Mouse (Mus musculus): Measurements from ENCODE around the gene Ptgfrn. TPM values are rescaled to one million over a fixed set of nuclear protein-coding genes. Genes with fewer than 3 reads are reported as not detected.

Gene Ptgfrn
- total RNA-seq, 4 experiments from 2014 or later, result 32.1 to 51.5 (median 39.7) TPM

GRCm38 (mm10) chr3:101078344-101078743 lies 31.7 kb downstream of the Ptgfrn start:
- DNase-seq, result no peak

GRCm38 (mm10) chr3:101077710-101078100 lies 32.4 kb downstream of the Ptgfrn start:
- no peak for DNase-seq

DNA sequence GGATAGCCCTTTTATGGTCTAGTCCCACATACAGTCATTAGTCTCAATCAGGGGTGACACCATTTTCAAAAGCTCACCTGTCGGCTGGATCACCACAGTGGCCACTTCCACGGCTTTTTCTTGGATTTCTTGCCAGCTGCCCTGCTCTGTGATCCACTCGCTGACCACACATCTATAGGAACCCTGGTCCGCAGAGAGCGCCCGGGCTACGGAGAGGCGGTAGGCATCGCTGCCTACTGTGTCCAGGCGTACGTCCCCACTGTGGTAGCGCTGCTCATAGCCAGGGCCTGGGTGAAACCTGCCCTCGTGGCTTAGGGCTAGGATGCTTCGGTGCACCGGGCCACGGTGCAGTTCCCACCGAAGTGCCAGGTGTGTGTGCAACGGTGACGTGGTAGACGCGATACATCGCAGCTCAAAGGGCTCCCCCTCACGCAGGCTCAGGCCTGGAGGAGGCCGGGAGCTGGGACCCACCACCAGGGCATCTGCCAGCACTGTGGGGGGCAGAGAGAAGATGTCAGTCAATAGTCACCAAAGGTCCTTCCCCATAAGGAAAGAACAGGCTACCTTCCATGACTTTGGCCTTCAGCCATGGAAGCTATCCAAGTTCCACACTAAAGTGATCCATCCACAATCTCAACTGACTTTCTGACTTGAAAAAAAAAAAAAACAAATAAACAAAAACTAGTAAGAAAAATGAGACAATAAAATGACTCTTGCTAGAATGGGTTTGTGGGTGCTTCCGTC lies 32.9 kb downstream of the Ptgfrn start:
- no peak for DNase-seq

DNA sequence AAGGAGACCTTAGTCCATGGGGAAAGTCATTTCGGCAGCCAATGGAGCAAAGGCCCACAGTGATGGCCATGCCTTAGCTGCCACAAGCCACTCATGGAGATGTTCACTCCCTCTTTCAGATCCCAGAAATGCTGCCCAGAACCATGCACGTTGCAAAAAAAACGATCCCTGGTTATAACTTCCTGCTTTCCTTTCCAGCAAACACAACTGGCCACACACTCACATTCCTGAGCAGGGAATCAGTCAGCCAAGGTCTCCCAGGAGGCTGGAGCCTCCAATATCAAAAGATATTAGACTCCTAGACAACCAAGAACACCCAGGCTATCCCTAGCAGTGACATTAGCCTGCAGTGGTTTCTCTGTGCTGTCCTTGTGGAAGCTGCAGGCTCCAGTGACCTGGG lies 34.2 kb downstream of the Ptgfrn start:
- DNase-seq, result no peak

DNA sequence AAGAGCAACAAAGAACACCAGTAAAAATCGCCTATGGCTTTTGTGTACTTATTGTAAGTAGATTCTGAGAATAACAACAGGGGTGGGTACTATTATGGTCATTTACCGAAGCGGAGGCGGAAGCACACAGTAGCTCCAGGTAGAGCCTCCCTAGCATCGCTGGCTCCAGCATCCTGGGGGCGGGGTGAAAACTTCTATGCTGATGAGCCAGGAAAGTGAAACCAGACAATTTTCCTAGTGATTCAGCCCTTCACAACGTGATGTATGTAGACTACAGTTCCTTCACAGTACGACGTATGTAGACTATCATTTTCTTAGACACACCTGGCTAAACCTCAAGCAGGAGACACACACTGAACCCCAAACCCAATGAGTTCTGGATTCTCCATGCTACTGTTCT lies 36.7 kb downstream of the Ptgfrn start:
- no peak for DNase-seq

- no peak for DNase-seq
Observed at GRCm38 (mm10) chr3:101072506-101073215, 37.4 kb downstream of the Ptgfrn start.

DNA sequence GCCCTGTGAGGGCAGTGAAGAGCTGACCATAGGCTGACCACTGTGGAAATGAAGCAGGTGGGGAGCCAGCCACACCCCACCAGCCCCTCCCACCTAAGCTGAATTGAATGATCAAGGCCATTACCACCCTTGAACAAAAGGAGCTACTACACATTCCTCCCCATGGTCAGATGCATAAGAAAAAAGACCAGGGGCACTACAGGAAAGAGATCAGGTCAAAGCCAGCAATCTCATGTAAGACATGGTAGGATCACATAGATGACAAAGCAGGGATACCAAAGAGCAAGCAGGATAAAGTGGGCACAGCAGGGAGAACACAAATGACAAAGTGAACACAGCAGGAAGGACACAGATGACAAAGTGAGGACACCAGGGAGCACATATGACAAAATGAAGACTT lies 38.5 kb downstream of the Ptgfrn start:
- DNase-seq, result no peak

- DNase-seq, result no peak
Observed at GRCm38 (mm10) chr3:101070796-101071235, 39.3 kb downstream of the Ptgfrn start.

- peak; percentile 81 for DNase-seq
Observed at GRCm38 (mm10) chr3:101070230-101070795, 39.8 kb downstream of the Ptgfrn start.

DNA sequence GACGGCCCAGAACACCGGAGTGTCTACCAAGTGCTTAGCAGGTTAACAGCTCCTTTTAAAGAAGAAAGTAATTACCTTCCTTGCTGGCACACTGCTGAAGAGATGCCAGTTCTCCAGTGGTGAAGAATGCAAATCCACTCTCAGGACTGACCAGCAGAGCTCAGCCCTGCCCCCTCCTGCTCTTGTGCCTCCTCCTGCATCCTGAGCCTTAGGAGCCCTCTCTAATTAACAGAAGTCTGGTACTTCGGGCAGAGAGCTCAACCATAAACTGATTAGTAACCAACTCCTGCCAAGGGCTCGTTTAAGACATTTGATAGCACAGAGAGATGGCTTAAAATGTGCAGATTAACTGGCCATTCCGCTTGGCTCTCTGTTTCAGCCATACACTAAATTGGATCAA lies 41.4 kb downstream of the Ptgfrn start:
- DNase-seq, result no peak

- DNase-seq, result no peak
Observed at GRCm38 (mm10) chr3:101066175-101066574, 43.9 kb downstream of the Ptgfrn start.

GRCm38 (mm10) chr3:101061865-101062585 lies 48.1 kb downstream of the Ptgfrn start:
- no peak for DNase-seq

DNA sequence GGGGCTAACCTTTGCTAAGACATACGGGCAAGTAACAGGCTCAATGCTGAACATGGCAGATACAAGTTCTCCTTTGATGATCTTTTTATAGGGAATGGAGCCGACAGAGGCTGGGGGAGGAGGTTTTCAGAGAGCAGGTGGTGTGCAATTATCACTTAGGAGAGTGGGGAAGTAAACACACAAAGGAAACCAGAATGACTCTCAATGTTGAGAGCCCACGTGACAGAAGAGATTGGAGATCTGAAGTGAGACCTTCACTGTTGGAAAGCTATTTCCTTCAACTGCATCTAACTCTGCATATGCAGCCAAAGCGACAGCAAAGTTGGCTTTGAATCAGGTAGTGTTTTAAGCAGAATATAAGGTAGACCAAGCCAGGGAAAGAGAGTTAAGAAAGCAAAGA lies 50.9 kb downstream of the Ptgfrn start:
- DNase-seq, result no peak

DNA sequence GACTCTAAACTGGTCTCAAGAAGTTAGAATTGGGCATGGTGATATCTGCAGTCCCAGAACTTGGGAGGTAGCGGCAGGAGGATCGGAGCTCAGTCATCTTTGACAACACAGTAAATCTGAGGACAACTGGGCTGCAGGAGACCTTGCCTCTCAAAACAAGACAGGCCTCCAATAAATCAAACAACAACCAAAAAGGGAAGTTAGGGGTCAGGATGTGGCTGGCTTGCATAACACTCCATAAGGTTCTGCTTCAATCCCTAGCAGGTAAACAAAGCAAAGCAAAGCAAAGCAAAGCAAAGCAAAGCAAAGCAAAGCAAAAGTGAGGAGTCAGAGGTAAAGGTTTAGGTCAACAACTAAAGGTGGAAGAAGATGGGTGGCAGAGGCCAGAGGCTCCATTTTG lies 51.9 kb downstream of the Ptgfrn start:
- no peak for DNase-seq

DNA sequence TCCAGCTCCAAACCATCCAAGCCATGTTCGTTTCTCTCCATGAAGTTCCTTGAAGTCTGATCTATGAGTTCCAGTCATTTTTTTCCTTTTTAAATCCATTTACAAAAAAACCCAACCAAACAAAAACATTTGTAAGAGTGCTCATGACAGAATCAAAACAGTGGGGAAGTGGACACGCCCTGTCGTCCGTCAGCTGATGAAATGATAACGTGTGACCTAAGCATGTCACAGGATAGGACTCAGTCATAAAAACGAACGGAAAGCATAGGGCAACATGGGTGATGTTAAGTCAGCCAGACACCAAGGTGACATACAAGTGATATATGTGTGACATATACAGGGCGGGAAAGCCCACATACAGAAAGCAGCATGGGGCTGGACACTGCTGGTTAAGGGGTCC lies 54.9 kb downstream of the Ptgfrn start:
- no peak for DNase-seq

GRCm38 (mm10) chr3:101051601-101052000 lies 58.5 kb downstream of the Ptgfrn start:
- DNase-seq, result no peak

DNA sequence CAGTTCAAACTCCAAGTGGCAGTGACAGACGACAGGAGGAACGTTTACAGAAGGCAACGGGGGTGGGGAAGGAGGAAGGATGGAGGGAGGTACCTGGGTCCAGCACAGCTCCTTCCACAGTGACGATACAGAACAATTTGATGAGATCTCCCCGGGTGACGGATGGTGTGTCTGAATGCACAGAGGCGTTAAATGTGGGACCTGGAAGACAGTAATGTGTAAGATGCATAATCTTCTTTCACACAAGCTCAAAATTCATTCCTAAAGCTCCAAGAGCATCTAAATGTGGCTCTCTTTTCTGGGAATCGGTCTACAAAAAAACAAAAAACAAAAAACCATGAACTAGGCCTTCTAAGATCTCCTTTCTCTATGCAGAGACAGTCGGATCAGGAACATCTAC lies 60.1 kb downstream of the Ptgfrn start:
- no peak for DNase-seq

- no peak for DNase-seq
Observed at GRCm38 (mm10) chr3:101048781-101049180, 61.3 kb downstream of the Ptgfrn start.

DNA sequence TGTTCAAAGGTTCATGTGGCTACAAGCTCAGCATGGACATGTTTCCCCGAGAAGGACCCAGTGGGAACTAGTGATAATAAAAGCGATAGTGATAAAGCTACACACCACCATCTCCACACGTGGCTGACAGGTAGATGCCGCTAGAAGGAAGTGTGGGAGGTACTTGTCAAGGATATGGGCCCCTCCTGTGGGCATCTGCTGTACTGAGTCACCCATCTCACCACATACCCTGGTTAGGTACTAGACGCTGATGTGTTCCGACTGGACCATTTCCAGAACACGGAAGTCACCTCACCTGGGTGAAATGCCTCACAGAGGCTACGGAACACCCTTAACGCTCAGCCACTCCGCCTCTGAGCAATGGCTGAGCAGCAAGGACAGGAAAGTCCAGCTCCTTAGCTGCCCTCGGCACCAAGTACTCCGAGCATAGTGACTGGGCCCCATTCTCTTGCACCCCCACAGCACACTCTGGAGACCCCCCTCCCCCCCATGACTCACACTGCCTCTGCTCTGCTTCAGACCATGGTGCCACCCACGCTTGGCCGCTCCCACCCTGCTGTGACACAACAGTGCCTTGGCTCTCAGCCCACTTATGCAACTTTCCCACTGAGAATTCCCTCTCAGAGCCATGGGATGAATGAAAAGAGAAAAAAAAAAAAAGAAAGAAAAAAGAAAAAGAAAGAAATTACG lies 62.3 kb downstream of the Ptgfrn start:
- DNase-seq, result peak; percentile 72

DNA sequence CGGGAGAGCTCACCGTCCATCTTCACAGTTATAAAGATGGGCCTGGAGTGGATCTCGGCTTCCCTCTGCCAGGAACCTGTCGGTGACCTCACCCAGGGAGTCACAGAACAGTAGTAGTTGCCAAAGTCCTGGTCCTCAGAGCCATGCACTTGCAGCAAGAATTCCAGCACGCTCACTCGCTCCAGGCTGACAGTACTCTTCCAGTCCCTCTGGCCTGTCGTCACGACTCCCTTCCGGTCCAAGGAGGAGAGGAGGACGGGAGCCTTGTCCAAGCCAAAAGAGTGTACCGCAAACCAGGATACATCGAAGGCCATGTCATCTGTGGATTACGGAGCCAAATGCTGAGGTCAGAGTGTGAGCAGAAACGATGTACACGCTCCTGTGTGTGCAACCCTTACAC lies 64.6 kb downstream of the Ptgfrn start:
- DNase-seq, result no peak

DNA sequence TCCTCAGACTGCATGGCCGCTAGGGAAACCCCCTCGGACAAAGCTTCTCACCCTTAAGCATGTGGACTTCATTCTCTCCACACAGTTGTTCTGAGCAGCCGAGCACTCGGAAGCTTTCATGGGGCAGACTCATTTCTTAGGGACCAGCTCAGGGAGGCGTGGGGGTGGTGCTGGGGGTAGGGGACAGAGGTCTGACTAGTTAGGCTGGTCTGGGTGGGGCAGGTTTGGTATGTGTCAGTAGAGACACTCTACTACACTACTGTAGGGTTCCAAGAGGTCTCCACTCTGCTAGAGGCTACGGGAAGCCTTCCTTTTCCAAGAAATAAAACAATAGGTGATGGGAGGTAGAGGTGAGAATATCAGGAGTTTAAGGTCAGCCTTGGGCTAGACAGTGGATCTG lies 65.4 kb downstream of the Ptgfrn start:
- no peak for DNase-seq

DNA sequence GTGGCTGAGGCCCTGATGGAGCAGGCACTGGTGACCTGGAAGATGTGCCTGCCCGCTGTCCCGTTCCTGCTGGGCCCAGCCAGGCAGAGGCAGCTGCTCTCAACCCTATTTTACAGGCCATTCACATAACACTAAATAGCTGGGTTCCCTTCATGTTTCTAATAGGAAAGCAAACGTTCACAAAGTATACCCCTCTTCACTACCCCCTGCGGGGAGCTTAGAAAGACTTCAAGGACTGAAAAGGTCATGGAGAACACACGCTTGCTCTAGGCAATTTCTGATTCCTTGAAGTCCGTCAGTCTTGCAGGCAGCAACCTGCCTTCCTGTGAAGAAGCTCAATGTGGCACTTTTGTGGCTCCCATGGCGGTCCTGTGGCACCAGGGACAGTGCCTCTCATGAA lies 68.1 kb downstream of the Ptgfrn start:
- no peak for DNase-seq

All from adrenal gland, adult 8-10 months (tissue).